In genomic region chr2:27389272-27390162, GRCm38 (mm10) we compare ENCODE assay signal across 12 mouse cellular contexts. TPM values are rescaled to one million over a fixed set of nuclear protein-coding genes. Genes with fewer than 3 reads are reported as not detected.
A peak's percentile ranks its signal among the peaks of the same experiment; 100 is the strongest.
DNase-seq lines count a peak whose midpoint lies in the region; ATAC-seq and TF ChIP-seq lines count a peak whose summit lies in the region.
"Had no signal": no experiment of that assay in that cellular context is flagged by ENCODE, and none has a peak within 500 bp of the region (broad histone marks: within the 10 kb centered on the region; RNA-seq: fewer than 3 reads in every experiment).

No protein-coding gene starts in this region.

- TF ChIP-seq CTCF in G1E (IDR thresholded peaks at IDR 0.05; ENCODE audit: low read depth, low read length) = no peak

- no peak for DNase-seq in hindbrain, embryonic 11.5 days (ENCODE audit: low spot score)
- no peak for DNase-seq in G1E (ENCODE audit: low spot score)
- DNase-seq in embryonic facial prominence, embryonic 14.5 days (ENCODE audit: low spot score) = peak; percentile 46
- peak; percentile 62 for DNase-seq in lung, postnatal 10 days
- no peak for DNase-seq in urinary bladder, adult 2 months (ENCODE audit: low spot score)
- DNase-seq in cerebellum, adult 8-10 months = no peak
- no peak for DNase-seq in layer of hippocampus, postnatal 25 days (ENCODE audit: extremely low spot score in 1 of 2, low spot score in 1 of 2)
- DNase-seq: cerebellum, adult 11-12 months; heart, adult 18-20 months had no signal

- H3K27me3 ChIP-seq in hindbrain, embryonic 11.5 days (ENCODE audit: control insufficient read depth, insufficient read depth, low read length) = no peaks in the 10 kb centered on the region
- H3K27me3 ChIP-seq in hindbrain, embryonic 16.5 days (replicated peaks; ENCODE audit: control insufficient read depth, insufficient read depth, low read length) = no peaks in the 10 kb centered on the region
- H3K27me3 ChIP-seq in G1E (ENCODE audit: insufficient read depth, low read length) = peaks cover 10% of the 10 kb centered on the region
- H3K27me3 ChIP-seq in embryonic facial prominence, embryonic 14.5 days (replicated peaks; ENCODE audit: control insufficient read depth, insufficient read depth, low read length) = no peaks in the 10 kb centered on the region

- 0 out of 2 replicates have a peak overlapping the region, but pooled peaks have one; percentile 9 for H3K27ac ChIP-seq in hindbrain, embryonic 11.5 days (ENCODE audit: low read depth, low read length)
- H3K27ac ChIP-seq in hindbrain, embryonic 16.5 days (ENCODE audit: low read depth, low read length) = no peak overlapping the region
- 0 out of 2 replicates have a peak overlapping the region, but pooled peaks have one; percentile 3 for H3K27ac ChIP-seq in embryonic facial prominence, embryonic 14.5 days (replicated peaks; ENCODE audit: low read depth, low read length)

- ATAC-seq in hindbrain, embryonic 11.5 days (ENCODE audit: low FRiP score) = 0 out of 2 replicates have a peak, but pooled peaks have one; percentile 33
- no peak for ATAC-seq in hindbrain, embryonic 16.5 days
- peak; percentile 45 for ATAC-seq in G1E (ENCODE audit: extremely low read depth, insufficient number of reproducible peaks, low FRiP score, poor library complexity, severe bottlenecking)
- ATAC-seq in embryonic facial prominence, embryonic 14.5 days (ENCODE audit: low read depth) = peak; percentile 56; the same call in 1 of the 2 replicates
- ATAC-seq: CD4-positive, CD25-positive, alpha-beta regulatory T cell, adult 4 months had no signal

- no peaks in the 10 kb centered on the region for H3K9me3 ChIP-seq in hindbrain, embryonic 11.5 days (ENCODE audit: control insufficient read depth, low read length)
- H3K9me3 ChIP-seq in hindbrain, embryonic 16.5 days (ENCODE audit: control insufficient read depth, low read length) = no peaks in the 10 kb centered on the region
- H3K9me3 ChIP-seq in G1E (replicated peaks) = no peaks in the 10 kb centered on the region
- H3K9me3 ChIP-seq in embryonic facial prominence, embryonic 14.5 days (ENCODE audit: control insufficient read depth, low read length) = no peaks in the 10 kb centered on the region

- H3K9ac ChIP-seq in hindbrain, embryonic 11.5 days (ENCODE audit: low read depth, low read length) = no peak overlapping the region
- no peak overlapping the region; the same call in 1 of the 2 replicates for H3K9ac ChIP-seq in hindbrain, embryonic 16.5 days (ENCODE audit: low read depth, low read length)
- H3K9ac ChIP-seq in embryonic facial prominence, embryonic 14.5 days (ENCODE audit: low read depth, low read length) = no peak overlapping the region

- WGBS in hindbrain, embryonic 11.5 days = 59% methylated on average over 14 of the region's 14 CpGs
- 60% methylated on average over 14 of the region's 14 CpGs for WGBS in hindbrain, embryonic 16.5 days
- WGBS in embryonic facial prominence, embryonic 14.5 days = 45% methylated on average over 14 of the region's 14 CpGs

- no peak overlapping the region for H3K4me3 ChIP-seq in hindbrain, embryonic 11.5 days (ENCODE audit: low read depth, low read length)
- no peak overlapping the region for H3K4me3 ChIP-seq in hindbrain, embryonic 16.5 days (ENCODE audit: low read length)
- no peak overlapping the region for H3K4me3 ChIP-seq in G1E (ENCODE audit: low read depth, low read length)
- no peak overlapping the region for H3K4me3 ChIP-seq in embryonic facial prominence, embryonic 14.5 days (ENCODE audit: low read depth, low read length)
- H3K4me3 ChIP-seq: erythroblast, embryonic 14.5 days had no signal

- no peak overlapping the region for H3K4me2 ChIP-seq in hindbrain, embryonic 11.5 days (replicated peaks; ENCODE audit: low read depth, low read length)
- H3K4me2 ChIP-seq in hindbrain, embryonic 16.5 days (ENCODE audit: low read length) = no peak overlapping the region
- H3K4me2 ChIP-seq in embryonic facial prominence, embryonic 14.5 days (ENCODE audit: low read depth, low read length) = no peak overlapping the region

- peaks cover 14% of the 10 kb centered on the region for H3K4me1 ChIP-seq in hindbrain, embryonic 11.5 days (replicated peaks; ENCODE audit: control insufficient read depth, insufficient read depth, low read length)
- peaks cover 16% of the 10 kb centered on the region for H3K4me1 ChIP-seq in hindbrain, embryonic 16.5 days (ENCODE audit: control insufficient read depth, insufficient read depth, low read depth, low read length)
- peaks cover 6% of the 10 kb centered on the region; the same call in 1 of the 2 replicates for H3K4me1 ChIP-seq in G1E (ENCODE audit: insufficient read depth, low read depth, low read length)
- peaks cover 4% of the 10 kb centered on the region; the same call in 1 of the 2 replicates for H3K4me1 ChIP-seq in embryonic facial prominence, embryonic 14.5 days (ENCODE audit: control insufficient read depth, insufficient read depth, low read length)

- no peaks in the 10 kb centered on the region; the same call in 1 of the 2 replicates for H3K36me3 ChIP-seq in hindbrain, embryonic 11.5 days (ENCODE audit: control insufficient read depth, insufficient read depth, low read length)
- H3K36me3 ChIP-seq in hindbrain, embryonic 16.5 days (ENCODE audit: control insufficient read depth, insufficient read depth, low read length) = no peaks in the 10 kb centered on the region
- H3K36me3 ChIP-seq in G1E (replicated peaks) = no peaks in the 10 kb centered on the region
- 0 out of 2 replicates have a peak, but pooled peaks cover 10% of the 10 kb centered on the region for H3K36me3 ChIP-seq in embryonic facial prominence, embryonic 14.5 days (ENCODE audit: control insufficient read depth, insufficient read depth, low read length)

RNA-seq across cellular contexts. Expression of gene Vav2, which starts 37.3 kb away (rescaled TPM):
- polyA plus RNA-seq in hindbrain, embryonic 11.5 days (2014; fragmentation: Nextera tagmentation; extraction: Ambion mirVana) = 12.9 and 14.9 TPM in 2 replicates
- polyA plus RNA-seq in hindbrain, embryonic 16.5 days (2015; fragmentation: Nextera tagmentation; extraction: Ambion mirVana) = 10.4 and 11.8 TPM in 2 replicates
- total RNA-seq in G1E (2014; fragmentation: Nextera tagmentation) = 3.5 and 5.1 TPM in 2 replicates
- 6.8 and 6.9 TPM in 2 replicates for total RNA-seq in G1E (2017)
- polyA plus RNA-seq in G1E (2012) = 7.2 and 7.5 TPM in 2 replicates
- 5.7 and 7.1 TPM in 2 replicates for polyA plus RNA-seq in embryonic facial prominence, embryonic 14.5 days (2014; fragmentation: Nextera tagmentation; extraction: Ambion mirVana)
- 24.7 and 25.8 TPM in 2 replicates for polyA plus RNA-seq in urinary bladder, adult 2 months (2012; rRNA removed)
- 10 to 100 TPM; 12.5 to 12.8 TPM for total RNA-seq in layer of hippocampus, postnatal 25 days (2021)

RNA-seq across cellular contexts. Expression of gene Brd3os, which starts 52.6 kb away (rescaled TPM):
- polyA plus RNA-seq in hindbrain, embryonic 11.5 days (2014; fragmentation: Nextera tagmentation; extraction: Ambion mirVana) = 15.0 and 17.3 TPM in 2 replicates
- polyA plus RNA-seq in hindbrain, embryonic 16.5 days (2015; fragmentation: Nextera tagmentation; extraction: Ambion mirVana) = 45.6 and 46.2 TPM in 2 replicates
- total RNA-seq in G1E (2014; fragmentation: Nextera tagmentation) (0.68 and 1.5 TPM in 2 replicates), G1E (2017) (0.55 and 1.3 TPM in 2 replicates)
- 0.78 and 1.5 TPM in 2 replicates for polyA plus RNA-seq in G1E (2012)
- 13.0 and 15.5 TPM in 2 replicates for polyA plus RNA-seq in embryonic facial prominence, embryonic 14.5 days (2014; fragmentation: Nextera tagmentation; extraction: Ambion mirVana)
- 8.0 and 10.2 TPM in 2 replicates for polyA plus RNA-seq in urinary bladder, adult 2 months (2012; rRNA removed)
- 10 to 100 TPM; 24.5 to 25.4 TPM for total RNA-seq in layer of hippocampus, postnatal 25 days (2021)
- polyA plus RNA-seq: erythroblast, embryonic 14.5 days had no signal

Comparison
In these comparisons a context has a peak if more than half of its experiments do, and no peak if none do; other contexts are left out.
1. DNase-seq: peak in embryonic facial prominence, embryonic 14.5 days (single experiment) and lung, postnatal 10 days (single experiment); none in hindbrain, embryonic 11.5 days (single experiment), G1E (single experiment), urinary bladder, adult 2 months (single experiment), cerebellum, adult 8-10 months (single experiment) and layer of hippocampus, postnatal 25 days (0 of 2).